Mouse (Mus musculus): ENCODE measurements around the gene Ube2l6.

GRCm38 (mm10) chr2:84843654-84844053, 45.0 kb downstream of the Ube2l6 start:
- no peak for TF ChIP-seq CTCF (IDR thresholded peaks at IDR 0.05; ENCODE audit: low read depth)
- no peak for TF ChIP-seq EP300 (optimal IDR thresholded peaks at IDR 0.05)

Data from stomach, postnatal 0 days (tissue).